Mouse (Mus musculus): ENCODE data around the gene Tecpr2.

Tecpr2 gene

DNA sequence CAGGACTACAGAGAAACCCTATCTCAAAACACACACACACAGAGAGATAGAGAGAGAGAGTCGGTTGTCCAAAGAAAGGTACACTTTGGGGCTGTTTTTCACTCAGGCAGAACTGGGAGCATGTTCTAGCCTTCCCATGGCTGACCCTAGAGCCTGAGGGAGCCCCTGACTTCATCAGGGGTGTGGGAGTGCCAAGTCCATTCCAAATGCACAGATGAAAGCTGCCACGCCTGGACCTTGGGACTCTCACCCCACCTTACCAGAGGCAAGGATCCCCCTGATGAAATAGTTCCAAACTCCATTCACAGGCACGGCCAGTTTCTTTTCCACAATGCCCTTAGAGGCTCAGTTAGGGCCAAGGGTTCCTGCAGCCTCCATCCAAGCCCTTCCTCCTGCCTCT, 90.7 kb downstream of the Tecpr2 start:
- DNase-seq, result no peak

- no peak for DNase-seq
Observed at GRCm38 (mm10) chr12:110981736-110982135, 92.7 kb downstream of the Tecpr2 start.

- DNase-seq, result no peak
Observed at GRCm38 (mm10) chr12:110983083-110983482, 94.0 kb downstream of the Tecpr2 start.

GRCm38 (mm10) chr12:110983714-110984113, 94.7 kb downstream of the Tecpr2 start:
- no peak for DNase-seq

DNA sequence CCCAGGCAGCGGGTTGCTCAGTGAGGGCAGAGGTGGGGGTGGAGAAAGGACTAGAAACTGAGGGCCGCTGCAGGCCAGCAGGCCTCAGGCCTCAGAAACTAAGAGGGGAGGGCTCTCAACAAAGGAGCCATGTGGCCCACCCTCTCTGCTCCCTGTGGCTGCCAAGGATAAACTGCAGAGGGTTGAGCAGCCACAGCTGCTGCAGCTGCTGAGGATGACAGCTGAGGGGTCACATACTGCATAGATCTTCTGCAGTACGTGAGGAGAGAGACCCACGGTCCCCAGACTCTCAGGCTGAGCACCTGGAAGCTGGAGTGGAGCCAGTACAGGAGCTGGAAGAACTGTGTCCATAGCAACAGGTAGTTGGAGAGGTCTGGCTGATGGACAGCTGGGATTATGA, 95.5 kb downstream of the Tecpr2 start:
- no peak for DNase-seq

- DNase-seq, result no peak
Observed at GRCm38 (mm10) chr12:110985141-110985540, 96.1 kb downstream of the Tecpr2 start.

DNA sequence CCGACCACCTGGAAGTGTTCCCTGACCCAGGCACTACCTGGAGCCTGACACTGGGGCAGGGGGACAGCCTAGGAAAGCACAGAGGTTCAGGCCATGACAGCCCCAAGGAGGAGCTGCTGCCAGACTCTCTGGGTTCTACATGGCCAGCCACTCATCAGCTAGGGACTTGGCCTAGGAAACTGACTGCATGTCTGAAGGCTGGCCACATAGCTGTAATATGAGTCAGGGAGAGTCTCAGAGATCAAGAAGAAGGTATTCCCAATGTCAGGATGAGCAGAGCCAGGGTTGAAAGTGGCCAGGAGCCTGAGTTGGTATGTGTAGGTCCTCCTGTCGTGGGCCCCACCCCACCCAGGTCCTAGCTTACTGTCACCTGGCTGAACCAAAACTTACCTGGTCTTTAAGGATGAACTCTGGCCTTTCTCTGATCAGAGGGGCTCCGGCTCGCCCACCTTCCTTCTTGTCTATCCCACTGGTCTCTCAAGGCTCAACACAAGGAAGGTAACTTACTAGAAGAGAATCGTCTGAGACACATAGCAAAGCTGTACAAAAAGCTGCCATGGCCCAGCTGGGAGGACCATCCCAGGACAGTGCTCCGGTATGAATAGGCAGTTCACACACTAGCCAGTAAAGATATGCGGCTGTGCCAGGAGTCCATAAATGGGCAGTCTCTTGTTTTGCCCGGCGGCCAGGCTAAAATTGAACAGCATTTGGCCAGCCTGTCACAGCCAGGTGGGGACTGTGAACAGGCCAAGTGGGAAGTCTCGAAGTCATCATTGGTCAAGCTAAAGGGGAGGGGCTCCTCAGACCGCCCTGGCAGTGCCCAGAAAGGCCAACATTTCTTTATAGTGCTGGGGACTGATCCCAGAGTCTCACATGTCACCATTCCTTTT, 97.7 kb downstream of the Tecpr2 start:
- no peak for DNase-seq

DNA sequence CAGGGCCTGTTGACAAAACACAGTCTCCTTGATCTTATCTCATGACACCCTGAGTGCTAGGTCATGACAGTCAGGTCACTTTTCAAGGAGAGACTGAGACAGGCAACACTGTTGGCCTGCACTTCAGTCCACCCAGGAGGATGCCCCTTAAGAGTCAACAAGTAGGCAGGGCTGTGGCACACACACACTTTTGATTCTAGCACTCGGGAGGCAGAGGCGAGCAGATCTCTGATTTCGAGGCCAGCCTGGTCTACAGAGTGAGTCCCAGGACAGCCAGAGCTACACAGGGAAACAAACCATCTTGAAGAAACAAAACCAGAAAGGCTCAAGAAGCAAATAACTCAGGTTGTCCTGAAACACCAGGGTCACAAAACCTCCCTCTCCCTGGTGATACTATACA, 100.3 kb downstream of the Tecpr2 start:
- DNase-seq, result no peak

DNA sequence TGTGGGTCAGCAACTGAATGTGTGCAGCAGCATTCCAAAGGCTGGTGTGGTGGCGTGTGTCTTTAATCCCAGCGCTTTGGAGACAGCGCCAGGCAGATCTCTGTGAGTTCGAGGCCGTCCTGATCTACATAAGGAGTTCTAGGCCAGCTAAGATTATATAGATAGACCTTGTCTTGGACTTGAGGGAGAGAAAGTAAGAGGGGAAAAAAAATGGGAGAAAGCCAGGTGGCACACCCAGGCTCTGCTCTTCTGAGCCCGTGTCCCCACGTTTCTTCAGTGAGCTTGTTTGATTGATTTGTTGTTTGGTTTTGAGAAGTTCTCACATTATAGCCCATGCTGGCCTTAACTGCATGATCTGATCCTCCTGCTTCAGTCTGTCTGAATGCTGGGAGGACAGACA, 101.4 kb downstream of the Tecpr2 start:
- no peak for DNase-seq

- DNase-seq, result peak; percentile 92
Observed at GRCm38 (mm10) chr12:110991361-110992127, 102.5 kb downstream of the Tecpr2 start.

DNA sequence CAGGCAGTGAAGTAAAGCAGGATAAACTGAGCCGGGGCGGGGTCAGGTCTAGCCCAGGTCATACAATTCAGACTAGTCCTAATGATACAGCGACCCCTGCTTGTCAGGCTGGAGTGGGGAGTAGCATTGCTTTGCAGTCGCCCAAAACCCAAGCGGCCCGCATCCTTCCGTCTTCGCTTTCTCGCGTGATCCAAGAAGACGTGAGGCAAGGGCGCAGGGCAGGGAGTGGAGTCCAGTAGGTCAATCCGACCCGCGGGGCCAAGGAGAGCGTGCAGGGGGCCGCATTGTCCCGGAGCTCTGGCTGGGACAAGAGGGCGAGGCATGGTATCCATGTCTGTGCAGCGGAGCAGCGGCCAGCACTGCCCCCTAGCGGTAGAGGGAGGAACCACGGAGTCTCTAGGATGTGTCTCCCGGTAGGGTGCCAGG, 103.1 kb downstream of the Tecpr2 start:
- peak; percentile 94 for DNase-seq

GRCm38 (mm10) chr12:110992771-110993170, 103.7 kb downstream of the Tecpr2 start:
- DNase-seq, result no peak

DNA sequence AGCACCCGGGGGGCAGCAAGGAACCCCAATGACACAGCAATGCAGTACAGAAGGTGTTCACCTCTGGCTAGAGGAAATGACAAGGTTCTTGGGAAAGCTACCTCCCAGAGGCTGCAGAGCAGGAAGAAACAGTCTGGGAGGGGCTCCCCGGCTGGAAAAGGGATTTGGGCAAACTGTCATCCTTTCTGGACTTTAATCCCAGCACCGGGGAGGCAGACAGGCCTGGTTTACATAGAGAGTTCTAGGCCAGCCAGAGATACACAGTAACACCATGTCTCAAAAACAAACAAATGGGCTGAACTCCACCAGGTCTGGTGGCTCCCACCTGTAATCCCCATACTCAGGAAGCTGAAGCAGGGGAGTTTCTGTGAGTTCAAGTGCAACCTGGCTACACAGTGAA, 104.2 kb downstream of the Tecpr2 start:
- no peak for DNase-seq

DNA sequence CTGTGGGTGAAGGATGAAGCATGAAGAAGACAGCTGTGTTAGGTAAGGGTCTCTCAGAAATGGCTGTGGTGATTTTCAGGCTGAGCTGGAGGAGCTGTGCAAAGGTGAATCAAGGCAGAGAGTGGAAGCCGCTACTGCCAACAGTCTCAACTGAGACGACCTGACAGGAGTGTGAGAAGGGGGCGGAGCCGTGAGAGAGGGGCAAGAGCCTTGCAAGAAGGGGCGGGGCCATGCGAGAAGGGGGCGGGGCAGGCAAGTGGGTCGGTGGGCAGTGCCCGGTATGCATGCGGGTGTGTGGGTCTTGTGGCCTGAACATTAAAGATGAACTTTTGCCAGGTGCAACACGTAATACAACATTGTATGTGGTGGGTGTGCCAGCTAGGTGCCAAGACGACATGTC, 105.6 kb downstream of the Tecpr2 start:
- no peak for DNase-seq

GRCm38 (mm10) chr12:110998092-110998491, 109.0 kb downstream of the Tecpr2 start:
- no peak for DNase-seq

- no peak for DNase-seq
Observed at GRCm38 (mm10) chr12:110999820-111000219, 110.8 kb downstream of the Tecpr2 start.

- DNase-seq, result no peak
Observed at GRCm38 (mm10) chr12:111000956-111001355, 111.9 kb downstream of the Tecpr2 start.

- no peak for DNase-seq
Observed at GRCm38 (mm10) chr12:111004142-111004541, 115.1 kb downstream of the Tecpr2 start.

GRCm38 (mm10) chr12:111005803-111006202, 116.7 kb downstream of the Tecpr2 start:
- DNase-seq, result no peak

- DNase-seq, result no peak
Observed at GRCm38 (mm10) chr12:111006339-111006738, 117.3 kb downstream of the Tecpr2 start.

- DNase-seq, result peak; percentile 57
Observed at GRCm38 (mm10) chr12:111007134-111008103, 118.4 kb downstream of the Tecpr2 start.
